Comparison of ENCODE assay signal across 21 mouse cellular contexts in genomic region chrX:113338143-113338542, GRCm38 (mm10). TPM values are rescaled to one million over a fixed set of nuclear protein-coding genes. Genes with fewer than 3 reads are reported as not detected.
"Had no signal": no experiment of that assay in that cellular context is flagged by ENCODE, and none has a peak within 500 bp of the region (broad histone marks: within the 10 kb centered on the region; RNA-seq: fewer than 3 reads in every experiment).

No protein-coding gene starts in this region.

- H3K27ac ChIP-seq: kidney, postnatal 0 days; layer of hippocampus, adult 2 months; limb, embryonic 10.5 days; limb, embryonic 13.5 days; liver, embryonic 12.5 days; liver, embryonic 15.5 days; lung, embryonic 15.5 days; midbrain, embryonic 12.5 days had no signal

- H3K4me2 ChIP-seq: limb, embryonic 13.5 days; liver, embryonic 12.5 days; liver, embryonic 15.5 days; lung, embryonic 15.5 days; midbrain, embryonic 12.5 days had no signal

- H3K4me1 ChIP-seq: limb, embryonic 13.5 days; liver, embryonic 12.5 days; liver, embryonic 15.5 days; lung, embryonic 15.5 days; megakaryocyte, embryonic 14.5 days; midbrain, embryonic 12.5 days had no signal

- H3K36me3 ChIP-seq: limb, embryonic 10.5 days; limb, embryonic 13.5 days; liver, embryonic 12.5 days; liver, embryonic 15.5 days; lung, embryonic 15.5 days; midbrain, embryonic 12.5 days had no signal

- H3K9ac ChIP-seq: limb, embryonic 13.5 days; liver, embryonic 12.5 days; liver, embryonic 15.5 days; lung, embryonic 15.5 days; midbrain, embryonic 12.5 days had no signal

- H3K27me3 ChIP-seq: limb, embryonic 13.5 days; liver, embryonic 12.5 days; liver, embryonic 15.5 days; lung, embryonic 15.5 days; megakaryocyte, embryonic 14.5 days; midbrain, embryonic 12.5 days had no signal

- H3K9me3 ChIP-seq: limb, embryonic 10.5 days; limb, embryonic 13.5 days; liver, embryonic 12.5 days; liver, embryonic 15.5 days; lung, embryonic 15.5 days; megakaryocyte, embryonic 14.5 days; midbrain, embryonic 12.5 days had no signal

- H3K4me3 ChIP-seq: layer of hippocampus, adult 2 months; limb, embryonic 10.5 days; limb, embryonic 13.5 days; liver, embryonic 12.5 days; liver, embryonic 15.5 days; lung, embryonic 15.5 days; megakaryocyte, embryonic 14.5 days; midbrain, embryonic 12.5 days; myocyte had no signal

- DNase-seq: kidney, adult 2 months; kidney, postnatal 25 days; layer of hippocampus, adult 9-11 months; liver; lung, adult 18-20 months; lung, postnatal 10 days; lung, postnatal 36 days; thymus, adult 18-20 months; thymus, postnatal 36 days had no signal

- ATAC-seq: liver, embryonic 12.5 days; midbrain, embryonic 16.5 days had no signal

RNA-seq across cellular contexts. Expression of gene Dach2, which starts 40.8 kb away (rescaled TPM):
- polyA plus RNA-seq: kidney, adult 2 months; spleen, adult 2 months had no signal
